Mouse (Mus musculus): Measurements from ENCODE around the gene Dcst2. TPM values are rescaled to one million over a fixed set of nuclear protein-coding genes. Genes with fewer than 3 reads are reported as not detected.

Gene Dcst2
- total RNA-seq, 2 experiments from 2014 or later = 0.29 to 0.40 TPM

GRCm38 (mm10) chr3:89382950-89383349, 21.2 kb downstream of the Dcst2 start:
- DNase-seq (ENCODE audit: extremely low spot score in 1 of 2, low spot score in 2 of 2) = no peak
- Histone ChIP-seq H3K27ac (no peak overlapping the region), H3K4me3 (no peak overlapping the region)
- TF ChIP-seq CTCF (IDR thresholded peaks at IDR 0.05) = no peak
- intact Hi-C loops (cut with DNase I) = no loop called here

- no peak for TF ChIP-seq CTCF (IDR thresholded peaks at IDR 0.05)
- no peak overlapping the region for H3K27ac ChIP-seq
- no peak for DNase-seq (ENCODE audit: extremely low spot score in 1 of 2, low spot score in 2 of 2)
- no peak overlapping the region for H3K4me3 ChIP-seq
- intact Hi-C loops (cut with DNase I) = no loop called here
Measured at GRCm38 (mm10) chr3:89383651-89384255, 22.0 kb downstream of the Dcst2 start.

- no peak for TF ChIP-seq CTCF (IDR thresholded peaks at IDR 0.05)
- intact Hi-C loops (cut with DNase I) = no loop called here
- no peak for DNase-seq (ENCODE audit: extremely low spot score in 1 of 2, low spot score in 2 of 2)
- Histone ChIP-seq H3K27ac (no peak overlapping the region), H3K4me3 (no peak overlapping the region)
Measured at GRCm38 (mm10) chr3:89384331-89385076, 22.7 kb downstream of the Dcst2 start.

- intact Hi-C loops (cut with DNase I) = no loop called here
- Histone ChIP-seq H3K27ac (no peak overlapping the region), H3K4me3 (no peak overlapping the region)
- TF ChIP-seq CTCF (IDR thresholded peaks at IDR 0.05) = no peak
- DNase-seq (ENCODE audit: extremely low spot score in 1 of 2, low spot score in 2 of 2) = no peak
Measured at GRCm38 (mm10) chr3:89385451-89385850, 23.7 kb downstream of the Dcst2 start.

- Histone ChIP-seq H3K4me3 (no peak overlapping the region), H3K27ac (no peak overlapping the region)
- intact Hi-C loops (cut with DNase I) = no loop called here
- TF ChIP-seq CTCF (IDR thresholded peaks at IDR 0.05) = no peak
- DNase-seq (ENCODE audit: extremely low spot score in 1 of 2, low spot score in 2 of 2) = no peak
Measured at GRCm38 (mm10) chr3:89386438-89387420, 25.0 kb downstream of the Dcst2 start.

- no peak for DNase-seq (ENCODE audit: extremely low spot score in 1 of 2, low spot score in 2 of 2)
- Histone ChIP-seq H3K4me3 (no peak overlapping the region), H3K27ac (no peak overlapping the region)
- TF ChIP-seq CTCF (IDR thresholded peaks at IDR 0.05) = no peak
- intact Hi-C loops (cut with DNase I) = no loop called here
Measured at GRCm38 (mm10) chr3:89387632-89388031, 25.9 kb downstream of the Dcst2 start.

- peak in 1 of 2 experiments; percentile 54 for DNase-seq (ENCODE audit: extremely low spot score in 1 of 2, low spot score in 2 of 2)
- H3K27ac ChIP-seq = peak overlapping the region; percentile 40; the same call in 1 of the 2 replicates
- intact Hi-C loops (cut with DNase I) = no loop called here
Measured at GRCm38 (mm10) chr3:89388134-89388881, 26.5 kb downstream of the Dcst2 start.

GRCm38 (mm10) chr3:89388901-89389740, 27.3 kb downstream of the Dcst2 start:
- no peak overlapping the region for H3K4me3 ChIP-seq
- H3K27ac ChIP-seq = peak overlapping the region; percentile 89; the same call in 1 of the 2 replicates
- no peak for DNase-seq (ENCODE audit: extremely low spot score in 1 of 2, low spot score in 2 of 2)
- TF ChIP-seq CTCF (IDR thresholded peaks at IDR 0.05) = no peak; the same call in 1 of the 2 replicates
- intact Hi-C loops (cut with DNase I) = no loop called here

More at GRCm38 (mm10) chr3:89388134-89388881, 26.5 kb downstream of the Dcst2 start:
- TF ChIP-seq CTCF (IDR thresholded peaks at IDR 0.05) = no peak
- H3K4me3 ChIP-seq = no peak overlapping the region

- intact Hi-C loops (cut with DNase I) = no loop called here
- Histone ChIP-seq H3K4me3 (no peak overlapping the region), H3K27ac (peak overlapping the region; percentile 89)
- DNase-seq (ENCODE audit: extremely low spot score in 1 of 2, low spot score in 2 of 2) = no peak
- TF ChIP-seq CTCF (IDR thresholded peaks at IDR 0.05) = no peak
Measured at GRCm38 (mm10) chr3:89390111-89390515, 28.3 kb downstream of the Dcst2 start.
